Mouse (Mus musculus) heart, embryonic 14.5 days (tissue): ENCODE measurements around the gene Ntm. TPM values are rescaled to one million over a fixed set of nuclear protein-coding genes. Genes with fewer than 3 reads are reported as not detected.

Experiments
- ATAC-seq: fragments of 200-750 bp; cut with Nextera tagmentation; 2 replicates; pipeline ENCODE4 v1.8.0; 2017; ENCODE audit warnings: low read depth, moderate TSS enrichment; ENCODE audit not compliant: insufficient number of reproducible peaks, insufficient read depth, low FRiP score
- H3K27ac ChIP-seq, 2 experiments: fragments of 200-500 bp in 1 of 2; fragments of 300-500 bp in 1 of 2; sonication (generic) in 1 of 2; replicated peaks in 1 of 2; 2 replicates each; pipeline ENCODE4 v1.5.1; 2012 to 2014; ENCODE audit warnings: low read depth in 2 of 2, low read length in 2 of 2, control low read depth in 1 of 2, mild to moderate bottlenecking in 1 of 2, mixed read lengths in 1 of 2; ENCODE audit not compliant: control insufficient read depth in 1 of 2, insufficient read depth in 1 of 2
- H3K27me3 ChIP-seq: fragments of 300-500 bp; sonication (generic); 2 replicates; pipeline ENCODE4 v1.6.1; 2014; ENCODE audit warnings: mild to moderate bottlenecking, low read length, control low read depth; ENCODE audit not compliant: control insufficient read depth, insufficient read depth
- H3K36me3 ChIP-seq: fragments of 300-500 bp; sonication (generic); 2 replicates; pipeline ENCODE4 v1.6.1; 2014; ENCODE audit warnings: mild to moderate bottlenecking, control low read depth, low read length, mixed read lengths; ENCODE audit not compliant: control insufficient read depth, insufficient read depth
- H3K4me1 ChIP-seq, 2 experiments: fragments of 200-500 bp in 1 of 2; fragments of 300-500 bp in 1 of 2; sonication (generic) in 1 of 2; 2 replicates each; pipeline ENCODE4 v1.6.1; 2012 to 2014; ENCODE audit warnings: low read length in 2 of 2, control low read depth in 1 of 2, mixed read lengths in 1 of 2; ENCODE audit not compliant: control insufficient read depth in 2 of 2, insufficient read depth in 2 of 2
- H3K4me2 ChIP-seq: fragments of 300-500 bp; sonication (generic); 2 replicates; pipeline ENCODE4 v1.6.1; 2014; ENCODE audit warnings: mild to moderate bottlenecking, low read length
- H3K4me3 ChIP-seq, 2 experiments: fragments of 200-500 bp in 1 of 2; fragments of 300-500 bp in 1 of 2; sonication (generic) in 1 of 2; 2 replicates each; pipeline ENCODE4 v1.5.1; 2012 to 2014; ENCODE audit warnings: low read length in 2 of 2, mild to moderate bottlenecking in 2 of 2, control low read depth in 1 of 2, low read depth in 1 of 2, moderate library complexity in 1 of 2; ENCODE audit not compliant: control insufficient read depth in 1 of 2, insufficient read depth in 1 of 2
- H3K9ac ChIP-seq: fragments of 300-500 bp; sonication (generic); 2 replicates; pipeline ENCODE4 v1.6.1; 2014; ENCODE audit warnings: mild to moderate bottlenecking, low read length
- H3K9me3 ChIP-seq: fragments of 300-500 bp; sonication (generic); 2 replicates; pipeline ENCODE4 v1.6.1; 2016; ENCODE audit warnings: low read length, control low read depth; ENCODE audit not compliant: control insufficient read depth
- WGBS: fragments of 180-500 bp; shearing (Covaris S2); extraction: QIAGEN DNeasy Blood & Tissue Kit; methylation state at CpG from one replicate; pipeline ENCODE4 v1.1.7; 2014; 5-methylcytosine and 5-hydroxymethylcytosine counted together
- polyA plus RNA-seq: library from polyadenylated mRNA; unstranded; fragments of >200 nt; fragmentation: Nextera tagmentation; extraction: Ambion mirVana; gene quantifications from 2 replicates; pipeline ENCODE4 v1.2.1, GENCODE M21; 2014

The Ntm gene
- polyA plus RNA-seq, 1 experiment from 2014 or later, result 44.4 TPM

- peak overlapping the region; percentile 26 to 32 for H3K4me3 ChIP-seq
- H3K4me2 ChIP-seq, result peak overlapping the region; percentile 70
- no peak for ATAC-seq
- WGBS, result 10% methylated on average over 15 of the region's 15 CpGs
- H3K9ac ChIP-seq, result peak overlapping the region; percentile 18
- H3K27me3 ChIP-seq, result no peaks in the 10 kb centered on the region
- H3K9me3 ChIP-seq, result no peaks in the 10 kb centered on the region; the same call in 1 of the 2 replicates
- peaks cover 6 to 11% of the 10 kb centered on the region in 2 experiments; a peak in 3 of 4 replicates for H3K4me1 ChIP-seq
- H3K27ac ChIP-seq, result no peak overlapping the region
- H3K36me3 ChIP-seq, result no peaks in the 10 kb centered on the region
Measured at GRCm38 (mm10) chr9:29750371-29751014, 212.4 kb downstream of the Ntm start.

- Histone ChIP-seq H3K9me3 (no peaks in the 10 kb centered on the region; the same call in 1 of the 2 replicates), H3K27me3 (no peaks in the 10 kb centered on the region), H3K4me3 (no peak overlapping the region), H3K9ac (no peak overlapping the region), H3K4me1 (peaks cover 6 to 11% of the 10 kb centered on the region in 2 experiments; a peak in 3 of 4 replicates), H3K36me3 (no peaks in the 10 kb centered on the region), H3K4me2 (no peak overlapping the region), H3K27ac (no peak overlapping the region)
- ATAC-seq, result no peak
- 53% methylated on average over 4 of the region's 4 CpGs for WGBS
Measured at GRCm38 (mm10) chr9:29748070-29748469, 214.9 kb downstream of the Ntm start.

GRCm38 (mm10) chr9:29738835-29739526, 224.0 kb downstream of the Ntm start:
- no peaks in the 10 kb centered on the region; a peak in 2 of 4 replicates for H3K4me1 ChIP-seq
- H3K9me3 ChIP-seq, result no peaks in the 10 kb centered on the region
- H3K27me3 ChIP-seq, result no peaks in the 10 kb centered on the region
- WGBS, result 68% methylated on average over 9 of the region's 9 CpGs
- H3K4me3 ChIP-seq, result no peak overlapping the region
- no peak for ATAC-seq
- no peak overlapping the region for H3K4me2 ChIP-seq
- no peak overlapping the region for H3K27ac ChIP-seq
- no peak overlapping the region for H3K9ac ChIP-seq
- H3K36me3 ChIP-seq, result no peaks in the 10 kb centered on the region

- no peak overlapping the region for H3K4me2 ChIP-seq
- no peaks in the 10 kb centered on the region for H3K9me3 ChIP-seq
- no peaks in the 10 kb centered on the region; a peak in 2 of 4 replicates for H3K4me1 ChIP-seq
- no peaks in the 10 kb centered on the region for H3K36me3 ChIP-seq
- H3K27me3 ChIP-seq, result no peaks in the 10 kb centered on the region
- ATAC-seq, result no peak
- H3K4me3 ChIP-seq, result no peak overlapping the region
- 25% methylated on average over 3 of the region's 3 CpGs for WGBS
- no peak overlapping the region for H3K9ac ChIP-seq
- H3K27ac ChIP-seq, result no peak overlapping the region
Measured at GRCm38 (mm10) chr9:29736031-29736430, 226.9 kb downstream of the Ntm start.

GRCm38 (mm10) chr9:29732895-29733294, 230.0 kb downstream of the Ntm start:
- Histone ChIP-seq H3K27me3 (no peaks in the 10 kb centered on the region), H3K27ac (no peak overlapping the region), H3K9me3 (no peaks in the 10 kb centered on the region), H3K4me3 (no peak overlapping the region), H3K4me1 (peaks cover 0 to 1% of the 10 kb centered on the region in 2 experiments; a peak in 2 of 4 replicates), H3K4me2 (no peak overlapping the region), H3K36me3 (no peaks in the 10 kb centered on the region), H3K9ac (no peak overlapping the region)
- no peak for ATAC-seq
- WGBS, result 59% methylated on average over 3 of the region's 3 CpGs

- no peaks in the 10 kb centered on the region for H3K9me3 ChIP-seq
- H3K9ac ChIP-seq, result no peak overlapping the region
- WGBS, result 61% methylated on average over 3 of the region's 3 CpGs
- peaks cover 3 to 8% of the 10 kb centered on the region in 2 experiments; a peak in 2 of 4 replicates for H3K4me1 ChIP-seq
- H3K4me2 ChIP-seq, result no peak overlapping the region
- H3K4me3 ChIP-seq, result no peak overlapping the region
- H3K27me3 ChIP-seq, result no peaks in the 10 kb centered on the region
- H3K27ac ChIP-seq, result no peak overlapping the region
- no peaks in the 10 kb centered on the region for H3K36me3 ChIP-seq
- ATAC-seq, result no peak
Measured at GRCm38 (mm10) chr9:29731672-29732071, 231.3 kb downstream of the Ntm start.

GRCm38 (mm10) chr9:29727540-29728432, 235.2 kb downstream of the Ntm start:
- Histone ChIP-seq H3K9me3 (no peaks in the 10 kb centered on the region), H3K36me3 (no peaks in the 10 kb centered on the region), H3K4me3 (no peak overlapping the region), H3K27ac (no peak overlapping the region), H3K27me3 (no peaks in the 10 kb centered on the region), H3K9ac (no peak overlapping the region), H3K4me1 (peaks cover 3 to 8% of the 10 kb centered on the region in 2 experiments; a peak in 1 of 4 replicates), H3K4me2 (peak overlapping the region; percentile 11)
- ATAC-seq, result no peak
- WGBS, result 53% methylated on average over 19 of the region's 19 CpGs
